Mouse (Mus musculus): ENCODE data around the gene Gchfr.

DNA sequence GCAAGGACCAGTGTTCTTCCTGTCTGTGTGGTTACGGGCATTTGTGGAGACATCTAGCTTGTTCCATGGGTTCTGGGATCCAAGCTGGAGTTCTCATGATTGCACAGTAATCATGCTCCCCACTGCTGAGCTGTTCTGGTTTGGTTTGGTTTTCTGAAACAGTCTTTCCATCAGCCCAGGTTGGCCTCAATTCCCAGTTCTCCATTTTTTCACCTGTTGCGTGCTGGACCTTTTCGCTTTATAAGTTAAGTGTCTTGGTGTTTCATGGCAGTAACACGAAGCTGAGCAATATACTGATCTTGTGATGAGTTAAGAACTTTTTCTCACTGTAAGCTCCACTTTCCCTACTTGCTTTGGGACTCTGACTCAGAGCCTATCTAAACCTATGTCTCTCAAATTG, 3.6 kb upstream of the Gchfr start:
- TF ChIP-seq CTCF (IDR thresholded peaks at IDR 0.05; ENCODE audit: insufficient read depth, low read depth, low read length), result no peak
- no peak for TF ChIP-seq POLR2A (IDR thresholded peaks at IDR 0.05; ENCODE audit: insufficient read depth, low read depth, low read length)

All from olfactory bulb, adult 2 months (tissue).